Mouse (Mus musculus) embryonic facial prominence, embryonic 15.5 days (tissue): ENCODE measurements around the gene Ddx4. TPM values are rescaled to one million over a fixed set of nuclear protein-coding genes. Genes with fewer than 3 reads are reported as not detected.

ENCODE experiments used
- ATAC-seq: fragments of 200-750 bp; cut with Nextera tagmentation; 2 replicates; pipeline ENCODE4 v1.8.0; 2017; ENCODE audit warnings: low read depth, moderate TSS enrichment; ENCODE audit not compliant: insufficient number of reproducible peaks, low FRiP score, low TSS enrichment
- H3K27ac ChIP-seq: fragments of 300-500 bp; sonication (generic); replicated peaks from 2 replicates; pipeline ENCODE4 v1.5.1; 2015; ENCODE audit warnings: mild to moderate bottlenecking, inconsistent platforms
- H3K27me3 ChIP-seq: fragments of 300-500 bp; sonication (generic); 2 replicates; pipeline ENCODE4 v1.6.1; 2015; ENCODE audit warnings: inconsistent platforms
- H3K36me3 ChIP-seq: fragments of 300-500 bp; sonication (generic); 2 replicates; pipeline ENCODE4 v1.6.1; 2015; ENCODE audit warnings: mild to moderate bottlenecking, inconsistent platforms
- H3K4me1 ChIP-seq: fragments of 300-500 bp; sonication (generic); 2 replicates; pipeline ENCODE4 v1.6.1; 2015; ENCODE audit warnings: inconsistent platforms
- H3K4me2 ChIP-seq: fragments of 300-500 bp; sonication (generic); replicated peaks from 2 replicates; pipeline ENCODE4 v1.6.1; 2015; ENCODE audit warnings: mild to moderate bottlenecking, inconsistent platforms
- H3K4me3 ChIP-seq: fragments of 300-500 bp; sonication (generic); replicated peaks from 2 replicates; pipeline ENCODE4 v1.5.1; 2015; ENCODE audit warnings: mild to moderate bottlenecking, inconsistent platforms
- H3K9ac ChIP-seq: fragments of 300-500 bp; sonication (generic); 2 replicates; pipeline ENCODE4 v1.6.1; 2015; ENCODE audit warnings: inconsistent platforms
- H3K9me3 ChIP-seq: fragments of 300-500 bp; sonication (generic); replicated peaks from 2 replicates; pipeline ENCODE4 v1.6.1; 2016; ENCODE audit warnings: inconsistent platforms
- WGBS: fragments of 180-500 bp; shearing (Covaris S2); methylation state at CpG from one replicate; pipeline ENCODE4 v1.1.7; 2015; 5-methylcytosine and 5-hydroxymethylcytosine counted together
- polyA plus RNA-seq: library from polyadenylated mRNA; unstranded; fragments of >200 nt; fragmentation: Nextera tagmentation; extraction: Ambion mirVana; gene quantifications from 2 replicates; pipeline ENCODE4 v1.2.1, GENCODE M21; 2015

Ddx4 gene
- polyA plus RNA-seq, result 0.59 and 0.72 TPM in 2 replicates

DNA sequence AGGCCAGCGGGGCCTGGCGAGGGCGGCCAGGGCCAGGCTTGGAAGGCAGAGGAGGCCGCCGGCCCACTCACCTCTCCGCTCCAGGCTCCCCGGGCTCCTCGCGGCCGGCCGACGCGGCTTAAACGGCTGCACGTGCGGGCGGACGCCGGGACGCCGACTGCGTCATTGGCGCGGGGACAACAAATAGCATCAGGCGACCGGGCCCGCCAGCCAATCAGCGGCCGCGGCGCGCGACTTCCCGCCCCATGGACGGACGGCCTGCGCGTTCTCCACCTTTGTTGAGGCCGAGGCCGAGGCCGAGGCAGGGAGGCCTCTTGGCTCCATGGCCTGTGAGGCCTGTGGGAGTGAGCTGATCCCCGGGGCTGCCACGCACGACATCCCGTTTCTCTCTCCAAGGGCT lies at the start of gene Ddx4:
Gene Ddx4 (minus strand): TSS at position 271 of the 400 bp plus-strand sequence.
- Histone ChIP-seq H3K36me3 (no peaks in the 10 kb centered on the region), H3K27me3 (no peaks in the 10 kb centered on the region), H3K4me2 (no peak within 1 kb of the TSS), H3K4me3 (no peak within 1 kb of the TSS), H3K9me3 (0 out of 2 replicates have a peak, but pooled peaks cover 4% of the 10 kb centered on the region), H3K27ac (no peak within 1 kb of the TSS), H3K9ac (no peak within 1 kb of the TSS), H3K4me1 (no peaks in the 10 kb centered on the region)
- 76% methylated on average over 45 of the region's 45 CpGs for WGBS
- no peak for ATAC-seq

GRCm38 (mm10) chr13:112701256-112701655 lies 49.0 kb upstream of the Ddx4 start:
- Histone ChIP-seq H3K4me2 (no peak overlapping the region), H3K4me1 (no peaks in the 10 kb centered on the region), H3K9ac (no peak overlapping the region), H3K36me3 (no peaks in the 10 kb centered on the region), H3K9me3 (no peaks in the 10 kb centered on the region), H3K4me3 (no peak overlapping the region), H3K27me3 (no peaks in the 10 kb centered on the region), H3K27ac (no peak overlapping the region)
- 88% methylated on average over 8 of the region's 8 CpGs for WGBS
- no peak for ATAC-seq

- Histone ChIP-seq H3K36me3 (peaks cover 9% of the 10 kb centered on the region; the same call in 1 of the 2 replicates), H3K27ac (no peak overlapping the region), H3K9me3 (no peaks in the 10 kb centered on the region), H3K4me1 (no peaks in the 10 kb centered on the region), H3K4me2 (no peak overlapping the region), H3K4me3 (no peak overlapping the region), H3K27me3 (no peaks in the 10 kb centered on the region), H3K9ac (no peak overlapping the region)
- no peak for ATAC-seq
- WGBS, result 91% methylated on average over 8 of the region's 8 CpGs
These were observed 43.4 kb upstream of the Ddx4 start for GRCm38 (mm10) chr13:112695526-112696240.

DNA sequence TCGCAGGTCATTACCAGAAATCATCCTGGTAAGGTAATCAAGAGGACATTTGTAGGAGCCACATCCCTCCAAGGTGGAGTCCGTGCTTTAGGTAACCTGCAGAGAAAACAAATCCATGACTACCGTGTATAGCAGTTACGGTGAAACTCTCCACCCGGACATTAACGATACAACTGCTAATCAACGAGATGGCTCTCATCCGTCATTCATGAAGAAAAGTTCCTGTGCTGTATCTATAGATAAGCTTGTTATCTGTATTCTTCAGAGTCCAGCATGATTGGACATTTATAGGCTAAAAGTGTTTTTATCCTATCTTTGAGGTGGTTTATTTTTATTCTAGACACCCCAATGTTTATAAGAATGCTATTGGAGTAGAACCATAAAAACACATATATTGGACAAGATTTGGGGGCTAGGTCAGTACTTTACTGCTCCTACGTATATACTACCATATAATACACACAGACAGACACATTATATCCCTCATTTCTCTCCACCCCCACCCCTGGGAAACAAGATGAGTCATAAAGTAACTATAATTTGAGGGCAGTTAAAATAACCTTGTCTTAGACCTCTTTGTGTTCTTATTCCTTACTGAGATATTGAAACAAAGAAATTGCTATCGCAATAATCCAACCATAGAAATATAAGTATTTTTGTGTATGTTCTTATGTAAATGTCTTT lies 40.7 kb upstream of the Ddx4 start:
- H3K36me3 ChIP-seq, result peaks cover 9% of the 10 kb centered on the region; the same call in 1 of the 2 replicates
- no peak overlapping the region for H3K27ac ChIP-seq
- H3K9ac ChIP-seq, result no peak overlapping the region
- H3K27me3 ChIP-seq, result no peaks in the 10 kb centered on the region
- ATAC-seq, result no peak
- no peaks in the 10 kb centered on the region for H3K9me3 ChIP-seq
- H3K4me3 ChIP-seq, result no peak overlapping the region
- H3K4me1 ChIP-seq, result no peaks in the 10 kb centered on the region
- H3K4me2 ChIP-seq, result no peak overlapping the region
- WGBS, result 91% methylated on average over 10 of the region's 10 CpGs

DNA sequence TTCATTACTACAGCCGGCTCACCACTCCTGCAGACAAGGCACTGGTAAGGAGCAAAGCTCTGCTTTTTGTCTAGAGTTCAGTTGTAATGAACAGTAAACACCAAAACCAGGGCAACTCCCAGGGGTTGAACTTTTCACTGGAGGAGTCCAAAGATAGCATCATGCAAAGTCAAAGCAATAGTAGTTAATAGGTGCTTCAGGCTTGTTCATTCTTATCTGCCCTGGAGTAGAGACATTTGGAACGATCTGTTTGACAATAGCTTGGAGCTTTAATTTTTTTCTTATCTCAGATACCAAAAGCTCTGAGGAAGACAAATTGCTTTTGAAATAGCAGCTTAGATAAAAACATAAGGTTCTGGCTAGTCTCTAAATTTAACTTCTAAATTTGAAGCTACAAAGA lies 33.9 kb upstream of the Ddx4 start:
- Histone ChIP-seq H3K4me1 (no peaks in the 10 kb centered on the region), H3K9ac (no peak overlapping the region), H3K36me3 (no peaks in the 10 kb centered on the region), H3K4me2 (no peak overlapping the region), H3K9me3 (no peaks in the 10 kb centered on the region), H3K4me3 (no peak overlapping the region), H3K27ac (no peak overlapping the region), H3K27me3 (no peaks in the 10 kb centered on the region)
- WGBS, result 80% methylated on average over 2 of the region's 2 CpGs
- ATAC-seq, result no peak

GRCm38 (mm10) chr13:112683970-112684369 lies 31.7 kb upstream of the Ddx4 start:
- ATAC-seq, result no peak
- H3K9me3 ChIP-seq, result no peaks in the 10 kb centered on the region
- 59% methylated on average over 6 of the region's 6 CpGs for WGBS
- H3K27me3 ChIP-seq, result no peaks in the 10 kb centered on the region
- H3K4me2 ChIP-seq, result no peak overlapping the region
- H3K36me3 ChIP-seq, result no peaks in the 10 kb centered on the region
- H3K4me1 ChIP-seq, result no peaks in the 10 kb centered on the region
- H3K27ac ChIP-seq, result no peak overlapping the region
- no peak overlapping the region for H3K4me3 ChIP-seq
- no peak overlapping the region for H3K9ac ChIP-seq

DNA sequence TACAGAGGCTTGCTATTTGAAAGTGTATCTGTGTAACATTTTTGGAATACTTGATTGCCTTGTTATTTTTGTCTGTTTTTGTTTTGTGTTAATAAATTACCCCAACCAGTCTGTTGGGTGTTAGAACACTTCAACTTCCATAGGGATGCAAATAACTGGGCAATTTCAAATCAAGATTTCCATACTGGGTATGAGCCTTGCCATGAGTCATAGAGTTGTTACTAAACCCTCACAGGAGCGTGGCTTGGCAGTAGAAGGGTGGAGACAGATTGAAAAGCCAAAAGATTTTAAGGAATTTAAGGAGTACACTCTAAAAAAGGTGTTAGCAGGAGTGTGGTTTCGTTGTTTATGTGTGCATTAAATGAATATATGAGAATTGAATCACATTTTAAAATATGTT lies 31.0 kb upstream of the Ddx4 start:
- WGBS, result 67% methylated on average over 2 of the region's 2 CpGs
- Histone ChIP-seq H3K9me3 (no peaks in the 10 kb centered on the region), H3K36me3 (0 out of 2 replicates have a peak, but pooled peaks cover 3% of the 10 kb centered on the region), H3K27ac (no peak overlapping the region), H3K4me3 (no peak overlapping the region), H3K9ac (no peak overlapping the region), H3K27me3 (no peaks in the 10 kb centered on the region), H3K4me2 (no peak overlapping the region), H3K4me1 (no peaks in the 10 kb centered on the region)
- no peak for ATAC-seq

DNA sequence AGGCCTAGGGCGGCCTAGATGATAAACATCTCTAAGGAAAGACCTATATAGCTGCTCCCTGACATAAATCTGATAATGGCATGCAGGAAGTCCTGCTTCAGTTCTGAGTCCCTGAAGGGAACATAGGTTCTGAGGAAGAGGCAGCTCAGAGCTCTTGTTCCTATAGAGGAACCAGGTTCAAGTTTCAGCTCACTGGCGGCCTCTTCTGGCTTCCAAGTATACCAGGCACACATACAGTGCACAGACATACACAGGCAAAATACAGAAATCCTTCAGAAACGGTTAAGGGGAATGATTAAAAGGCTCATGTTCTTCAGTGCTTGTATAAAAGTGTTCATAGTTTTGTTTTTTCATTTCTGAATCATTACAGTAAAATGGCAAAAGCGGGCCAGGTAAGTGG lies 25.9 kb upstream of the Ddx4 start:
- H3K9me3 ChIP-seq, result no peaks in the 10 kb centered on the region
- no peak overlapping the region for H3K9ac ChIP-seq
- ATAC-seq, result no peak
- H3K4me3 ChIP-seq, result no peak overlapping the region
- no peak overlapping the region for H3K4me2 ChIP-seq
- H3K27ac ChIP-seq, result no peak overlapping the region
- no peaks in the 10 kb centered on the region for H3K27me3 ChIP-seq
- H3K4me1 ChIP-seq, result 0 out of 2 replicates have a peak, but pooled peaks cover 5% of the 10 kb centered on the region
- H3K36me3 ChIP-seq, result 0 out of 2 replicates have a peak, but pooled peaks cover 6% of the 10 kb centered on the region
- 86% methylated on average over 4 of the region's 4 CpGs for WGBS

- Histone ChIP-seq H3K9me3 (no peaks in the 10 kb centered on the region), H3K4me1 (0 out of 2 replicates have a peak, but pooled peaks cover 5% of the 10 kb centered on the region), H3K27ac (no peak overlapping the region), H3K4me2 (no peak overlapping the region), H3K36me3 (peaks cover 23% of the 10 kb centered on the region), H3K9ac (no peak overlapping the region), H3K27me3 (no peaks in the 10 kb centered on the region), H3K4me3 (no peak overlapping the region)
- 9% methylated on average over 9 of the region's 9 CpGs for WGBS
- peak; percentile 70; the same call in 1 of the 2 replicates for ATAC-seq
These were observed 21.7 kb upstream of the Ddx4 start for GRCm38 (mm10) chr13:112673899-112674447.

GRCm38 (mm10) chr13:112672797-112673196 lies 20.5 kb upstream of the Ddx4 start:
- no peak for ATAC-seq
- no peaks in the 10 kb centered on the region for H3K27me3 ChIP-seq
- no peak overlapping the region for H3K4me3 ChIP-seq
- 0 out of 2 replicates have a peak, but pooled peaks cover 5% of the 10 kb centered on the region for H3K4me1 ChIP-seq
- no peak overlapping the region for H3K9ac ChIP-seq
- H3K27ac ChIP-seq, result no peak overlapping the region
- WGBS, result 86% methylated on average over 6 of the region's 6 CpGs
- no peak overlapping the region for H3K4me2 ChIP-seq
- no peaks in the 10 kb centered on the region for H3K9me3 ChIP-seq
- peaks cover 17% of the 10 kb centered on the region for H3K36me3 ChIP-seq

DNA sequence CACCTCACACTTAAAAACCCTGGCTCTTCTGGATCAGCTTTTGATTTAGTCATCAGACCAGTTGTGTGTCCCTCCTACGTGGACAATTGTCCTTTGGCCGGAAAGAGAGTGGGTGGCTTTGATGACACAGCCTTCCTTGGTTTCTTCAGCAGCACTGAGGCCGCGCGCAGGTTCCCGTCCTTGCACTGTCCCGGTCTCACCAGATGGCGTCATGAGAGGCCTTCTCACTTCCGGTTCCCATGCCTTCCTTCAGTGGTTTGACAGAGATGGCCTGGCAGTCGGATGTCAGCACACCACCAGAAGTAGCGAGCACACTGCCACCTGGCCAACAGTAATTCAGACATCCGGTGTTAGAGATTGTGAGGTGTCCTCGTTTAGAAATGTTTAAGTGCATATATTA lies 19.4 kb upstream of the Ddx4 start:
- Histone ChIP-seq H3K4me2 (no peak overlapping the region), H3K27ac (no peak overlapping the region), H3K4me1 (0 out of 2 replicates have a peak, but pooled peaks cover 5% of the 10 kb centered on the region), H3K27me3 (no peaks in the 10 kb centered on the region), H3K9ac (no peak overlapping the region), H3K4me3 (no peak overlapping the region), H3K9me3 (no peaks in the 10 kb centered on the region), H3K36me3 (peaks cover 17% of the 10 kb centered on the region)
- 76% methylated on average over 13 of the region's 13 CpGs for WGBS
- no peak for ATAC-seq
